Mouse (Mus musculus): ENCODE results near the gene Tmem182. TPM values are rescaled to one million over a fixed set of nuclear protein-coding genes. Genes with fewer than 3 reads are reported as not detected.

The Tmem182 gene
- polyA plus RNA-seq, 1 experiment: 2.4 TPM

- H3K4me3 ChIP-seq (ENCODE audit: insufficient read depth, low read depth, low read length): no peak overlapping the region
- no peak overlapping the region for H3K27ac ChIP-seq (ENCODE audit: insufficient read depth, low read depth, low read length)
- 83% methylated on average over 8 of the region's 8 CpGs for WGBS
- H3K4me1 ChIP-seq (ENCODE audit: control insufficient read depth, insufficient read depth, low read length): no peaks in the 10 kb centered on the region
- no peaks in the 10 kb centered on the region for H3K36me3 ChIP-seq (ENCODE audit: control insufficient read depth, insufficient read depth, low read length)
- H3K27me3 ChIP-seq (replicated peaks; ENCODE audit: control insufficient read depth, insufficient read depth, low read length): no peaks in the 10 kb centered on the region
- no peak for TF ChIP-seq CTCF (conservative IDR thresholded peaks at IDR 0.05; ENCODE audit: insufficient read depth, insufficient read length, low read depth, low read length)
- TF ChIP-seq POLR2A (IDR thresholded peaks at IDR 0.05; ENCODE audit: low read depth, low read length): no peak
- no peak for DNase-seq
Observed at GRCm38 (mm10) chr1:40799121-40799520, 6.3 kb upstream of the Tmem182 start.

- no peaks in the 10 kb centered on the region for H3K36me3 ChIP-seq (ENCODE audit: control insufficient read depth, insufficient read depth, low read length)
- no peak for DNase-seq
- no peak for TF ChIP-seq POLR2A (IDR thresholded peaks at IDR 0.05; ENCODE audit: low read depth, low read length)
- no peak for TF ChIP-seq CTCF (conservative IDR thresholded peaks at IDR 0.05; ENCODE audit: insufficient read depth, insufficient read length, low read depth, low read length)
- no peaks in the 10 kb centered on the region for H3K27me3 ChIP-seq (replicated peaks; ENCODE audit: control insufficient read depth, insufficient read depth, low read length)
- H3K4me1 ChIP-seq (ENCODE audit: control insufficient read depth, insufficient read depth, low read length): no peaks in the 10 kb centered on the region
- no peak overlapping the region for H3K4me3 ChIP-seq (ENCODE audit: insufficient read depth, low read depth, low read length)
- H3K27ac ChIP-seq (ENCODE audit: insufficient read depth, low read depth, low read length): no peak overlapping the region
- 87% methylated on average over 5 of the region's 5 CpGs for WGBS
Observed at GRCm38 (mm10) chr1:40800908-40801307, 4.5 kb upstream of the Tmem182 start.

- H3K27ac ChIP-seq (ENCODE audit: insufficient read depth, low read depth, low read length): no peak overlapping the region
- H3K36me3 ChIP-seq (ENCODE audit: control insufficient read depth, insufficient read depth, low read length): no peaks in the 10 kb centered on the region
- H3K4me1 ChIP-seq (ENCODE audit: control insufficient read depth, insufficient read depth, low read length): no peaks in the 10 kb centered on the region
- DNase-seq: peak; percentile 63
- no peak for TF ChIP-seq POLR2A (IDR thresholded peaks at IDR 0.05; ENCODE audit: low read depth, low read length)
- TF ChIP-seq CTCF (conservative IDR thresholded peaks at IDR 0.05; ENCODE audit: insufficient read depth, insufficient read length, low read depth, low read length): peak; percentile 25; the same call in 1 of the 2 replicates
- H3K4me3 ChIP-seq (ENCODE audit: insufficient read depth, low read depth, low read length): no peak overlapping the region
- no peaks in the 10 kb centered on the region for H3K27me3 ChIP-seq (replicated peaks; ENCODE audit: control insufficient read depth, insufficient read depth, low read length)
- 15% methylated on average over 3 of the region's 3 CpGs for whole genome bisulfite sequencing
Observed at GRCm38 (mm10) chr1:40802759-40803158, 2.6 kb upstream of the Tmem182 start.

- WGBS: 83% methylated on average over 12 of the region's 12 CpGs
- Histone ChIP-seq H3K27me3 (replicated peaks; ENCODE audit: control insufficient read depth, insufficient read depth, low read length) (no peaks in the 10 kb centered on the region), H3K4me1 (ENCODE audit: control insufficient read depth, insufficient read depth, low read length) (no peaks in the 10 kb centered on the region), H3K27ac (ENCODE audit: insufficient read depth, low read depth, low read length) (no peak overlapping the region), H3K4me3 (ENCODE audit: insufficient read depth, low read depth, low read length) (no peak overlapping the region), H3K36me3 (ENCODE audit: control insufficient read depth, insufficient read depth, low read length) (no peaks in the 10 kb centered on the region)
- DNase-seq: no peak
- no peak for TF ChIP-seq POLR2A (IDR thresholded peaks at IDR 0.05; ENCODE audit: low read depth, low read length)
- TF ChIP-seq CTCF (conservative IDR thresholded peaks at IDR 0.05; ENCODE audit: insufficient read depth, insufficient read length, low read depth, low read length): no peak
Observed at GRCm38 (mm10) chr1:40804118-40804517, 1.3 kb upstream of the Tmem182 start.

GRCm38 (mm10) chr1:40805891-40806290 is 490 bp downstream of the Tmem182 start:
- Histone ChIP-seq H3K4me1 (ENCODE audit: control insufficient read depth, insufficient read depth, low read length) (no peaks in the 10 kb centered on the region), H3K36me3 (ENCODE audit: control insufficient read depth, insufficient read depth, low read length) (no peaks in the 10 kb centered on the region), H3K27me3 (replicated peaks; ENCODE audit: control insufficient read depth, insufficient read depth, low read length) (no peaks in the 10 kb centered on the region), H3K27ac (ENCODE audit: insufficient read depth, low read depth, low read length) (no peak overlapping the region), H3K4me3 (ENCODE audit: insufficient read depth, low read depth, low read length) (no peak overlapping the region)
- TF ChIP-seq POLR2A (IDR thresholded peaks at IDR 0.05; ENCODE audit: low read depth, low read length) (no peak), CTCF (conservative IDR thresholded peaks at IDR 0.05; ENCODE audit: insufficient read depth, insufficient read length, low read depth, low read length) (no peak)
- WGBS: 89% methylated on average over 11 of the region's 11 CpGs
- DNase-seq: no peak

- no peaks in the 10 kb centered on the region for H3K4me1 ChIP-seq (ENCODE audit: control insufficient read depth, insufficient read depth, low read length)
- no peak for TF ChIP-seq CTCF (conservative IDR thresholded peaks at IDR 0.05; ENCODE audit: insufficient read depth, insufficient read length, low read depth, low read length)
- TF ChIP-seq POLR2A (IDR thresholded peaks at IDR 0.05; ENCODE audit: low read depth, low read length): no peak
- H3K27ac ChIP-seq (ENCODE audit: insufficient read depth, low read depth, low read length): no peak overlapping the region
- H3K36me3 ChIP-seq (ENCODE audit: control insufficient read depth, insufficient read depth, low read length): no peaks in the 10 kb centered on the region
- WGBS: 88% methylated on average over 3 of the region's 3 CpGs
- H3K27me3 ChIP-seq (replicated peaks; ENCODE audit: control insufficient read depth, insufficient read depth, low read length): no peaks in the 10 kb centered on the region
- DNase-seq: no peak
- H3K4me3 ChIP-seq (ENCODE audit: insufficient read depth, low read depth, low read length): no peak overlapping the region
Observed at GRCm38 (mm10) chr1:40808643-40809042, 3.2 kb downstream of the Tmem182 start.

GRCm38 (mm10) chr1:40815071-40815845 is 9.9 kb downstream of the Tmem182 start:
- 37% methylated on average over 16 of the region's 16 CpGs for WGBS
- Histone ChIP-seq H3K27me3 (replicated peaks; ENCODE audit: control insufficient read depth, insufficient read depth, low read length) (no peaks in the 10 kb centered on the region), H3K27ac (ENCODE audit: insufficient read depth, low read depth, low read length) (no peak overlapping the region), H3K4me3 (ENCODE audit: insufficient read depth, low read depth, low read length) (peak overlapping the region; percentile 15; the same call in 1 of the 2 replicates), H3K4me1 (ENCODE audit: control insufficient read depth, insufficient read depth, low read length) (no peaks in the 10 kb centered on the region), H3K36me3 (ENCODE audit: control insufficient read depth, insufficient read depth, low read length) (no peaks in the 10 kb centered on the region)
- DNase-seq: peak; percentile 36
- TF ChIP-seq POLR2A (IDR thresholded peaks at IDR 0.05; ENCODE audit: low read depth, low read length): no peak
- TF ChIP-seq CTCF (conservative IDR thresholded peaks at IDR 0.05; ENCODE audit: insufficient read depth, insufficient read length, low read depth, low read length): no peak
